Mouse (Mus musculus): ENCODE data around the gene Vnn3. TPM values are rescaled to one million over a fixed set of nuclear protein-coding genes. Genes with fewer than 3 reads are reported as not detected.

Gene Vnn3
- 0.12 and 0.14 TPM in 2 replicates for polyA plus RNA-seq (2015; fragmentation: Nextera tagmentation; extraction: Ambion mirVana)

DNA sequence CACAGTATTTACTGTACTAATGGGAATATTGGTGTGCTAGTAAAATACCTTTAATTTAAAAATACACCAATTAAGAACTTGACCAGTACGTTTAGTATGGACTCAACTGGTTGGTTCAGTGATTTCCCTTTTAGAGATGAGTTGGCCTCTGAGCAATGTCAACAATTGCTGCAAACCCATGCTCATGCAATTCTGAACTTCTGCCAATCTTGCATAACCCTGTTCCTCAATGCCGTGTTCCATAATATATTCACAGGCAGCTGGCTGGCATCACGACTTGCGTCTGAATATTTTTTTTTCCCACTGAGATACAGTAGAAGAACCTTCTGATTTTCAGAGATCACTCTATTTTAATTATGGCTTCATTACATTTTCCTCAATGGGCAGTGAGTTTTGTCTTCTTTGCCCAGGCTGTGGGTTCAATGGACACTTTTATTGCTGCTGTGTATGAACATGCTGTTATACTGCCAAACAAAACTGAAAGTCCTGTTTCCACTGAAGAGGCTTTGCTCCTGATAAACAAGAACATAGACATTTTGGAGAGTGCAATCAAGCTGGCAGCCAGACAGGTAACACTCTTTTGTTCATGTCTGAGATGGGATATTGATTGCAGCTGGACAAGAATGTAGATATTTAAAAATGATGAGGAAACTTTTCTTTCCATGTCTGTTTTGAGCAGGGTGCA is at the start of gene Vnn3:
Gene Vnn3 (plus strand): TSS at position 235 of the 685 bp plus-strand sequence.
- 72% methylated on average over 4 of the region's 4 CpGs for WGBS
- Histone ChIP-seq H3K36me3 (no peaks in the 10 kb centered on the region), H3K4me3 (replicated peaks) (no peak within 1 kb of the TSS), H3K9me3 (replicated peaks) (no peaks in the 10 kb centered on the region), H3K4me1 (no peaks in the 10 kb centered on the region), H3K9ac (no peak within 1 kb of the TSS), H3K4me2 (replicated peaks) (no peak within 1 kb of the TSS), H3K27me3 (no peaks in the 10 kb centered on the region), H3K27ac (replicated peaks) (no peak within 1 kb of the TSS)
- no peak for ATAC-seq (ENCODE audit: insufficient number of reproducible peaks, low FRiP score, low TSS enrichment, low read depth)

DNA sequence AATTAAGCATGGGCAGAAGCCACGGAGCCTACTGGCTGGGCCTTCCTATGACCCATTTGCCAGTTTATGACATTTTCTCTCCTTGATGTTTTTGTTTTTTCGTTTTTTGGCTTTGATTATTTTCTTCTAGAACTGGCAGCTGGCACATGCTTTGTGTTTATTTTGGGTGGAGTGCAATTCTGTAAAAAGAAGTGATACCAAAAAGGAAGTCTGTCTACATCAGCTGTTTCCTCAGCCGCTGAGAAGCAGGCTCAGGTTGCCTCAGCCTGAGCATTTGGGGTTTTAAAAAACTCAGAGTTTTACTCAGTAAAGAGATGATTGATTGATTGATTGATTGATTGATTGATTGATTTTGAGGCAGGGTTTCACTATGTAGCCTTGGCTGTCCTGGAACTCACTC is 48.4 kb upstream of the Vnn3 start:
- 44% methylated on average over 3 of the region's 3 CpGs for WGBS
- Histone ChIP-seq H3K4me3 (replicated peaks) (no peak overlapping the region), H3K27me3 (no peaks in the 10 kb centered on the region), H3K9ac (no peak overlapping the region), H3K36me3 (peaks cover 31% of the 10 kb centered on the region), H3K27ac (replicated peaks) (no peak overlapping the region), H3K9me3 (replicated peaks) (no peaks in the 10 kb centered on the region), H3K4me2 (replicated peaks) (no peak overlapping the region), H3K4me1 (peaks cover 7% of the 10 kb centered on the region; the same call in 1 of the 2 replicates)
- ATAC-seq (ENCODE audit: insufficient number of reproducible peaks, low FRiP score, low TSS enrichment, low read depth), result no peak

DNA sequence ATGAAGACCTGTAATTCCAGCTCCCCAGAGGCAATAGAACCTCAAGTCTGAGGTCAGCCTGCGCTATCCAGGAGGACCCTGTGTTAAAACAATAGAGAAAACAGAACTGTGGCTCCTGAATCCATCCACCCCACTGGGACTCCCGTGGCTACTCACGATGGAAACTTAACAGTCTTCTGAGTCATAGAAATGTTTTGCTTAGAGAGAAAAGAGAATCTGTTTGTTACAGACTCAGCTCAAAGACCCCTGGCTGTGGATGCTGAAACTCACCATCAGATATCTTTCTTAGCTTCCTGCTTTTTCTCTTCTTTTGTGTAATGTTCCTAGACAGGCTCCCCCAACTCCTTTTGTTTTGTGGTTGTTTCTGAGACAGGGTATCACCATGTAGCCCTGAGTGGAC is 46.6 kb upstream of the Vnn3 start:
- 70% methylated on average over 3 of the region's 3 CpGs for WGBS
- ATAC-seq (ENCODE audit: insufficient number of reproducible peaks, low FRiP score, low TSS enrichment, low read depth), result no peak
- Histone ChIP-seq H3K27me3 (no peaks in the 10 kb centered on the region), H3K4me1 (no peaks in the 10 kb centered on the region), H3K9me3 (replicated peaks) (no peaks in the 10 kb centered on the region), H3K36me3 (peaks cover 36% of the 10 kb centered on the region), H3K4me3 (replicated peaks) (no peak overlapping the region), H3K4me2 (replicated peaks) (no peak overlapping the region), H3K9ac (no peak overlapping the region), H3K27ac (replicated peaks) (no peak overlapping the region)

DNA sequence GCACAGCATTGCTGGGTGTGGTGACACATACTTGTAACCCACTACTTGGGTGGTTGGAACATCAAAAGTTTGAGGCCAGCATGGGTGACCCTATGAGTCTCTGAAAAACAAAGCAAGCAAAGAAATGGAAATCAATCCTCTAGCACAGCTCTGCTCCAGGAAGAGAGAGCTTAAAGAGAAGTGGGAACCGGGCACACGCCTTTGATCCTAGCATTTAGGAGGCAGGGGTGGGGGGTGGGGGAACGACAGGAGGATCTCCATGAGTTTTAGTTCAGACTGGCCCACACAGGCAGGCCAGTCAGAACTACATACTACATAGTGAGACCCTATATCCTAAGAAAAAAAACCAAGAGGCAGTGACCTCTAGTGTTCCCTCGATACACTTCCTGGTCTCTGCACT is 45.1 kb upstream of the Vnn3 start:
- H3K4me1 ChIP-seq, result no peaks in the 10 kb centered on the region
- WGBS, result 40% methylated on average over 4 of the region's 4 CpGs
- no peak overlapping the region for H3K4me3 ChIP-seq (replicated peaks)
- H3K4me2 ChIP-seq (replicated peaks), result no peak overlapping the region
- H3K9ac ChIP-seq, result no peak overlapping the region
- ATAC-seq (ENCODE audit: insufficient number of reproducible peaks, low FRiP score, low TSS enrichment, low read depth), result no peak
- H3K27ac ChIP-seq (replicated peaks), result no peak overlapping the region
- H3K9me3 ChIP-seq (replicated peaks), result no peaks in the 10 kb centered on the region
- H3K36me3 ChIP-seq, result peaks cover 33% of the 10 kb centered on the region
- H3K27me3 ChIP-seq, result no peaks in the 10 kb centered on the region

DNA sequence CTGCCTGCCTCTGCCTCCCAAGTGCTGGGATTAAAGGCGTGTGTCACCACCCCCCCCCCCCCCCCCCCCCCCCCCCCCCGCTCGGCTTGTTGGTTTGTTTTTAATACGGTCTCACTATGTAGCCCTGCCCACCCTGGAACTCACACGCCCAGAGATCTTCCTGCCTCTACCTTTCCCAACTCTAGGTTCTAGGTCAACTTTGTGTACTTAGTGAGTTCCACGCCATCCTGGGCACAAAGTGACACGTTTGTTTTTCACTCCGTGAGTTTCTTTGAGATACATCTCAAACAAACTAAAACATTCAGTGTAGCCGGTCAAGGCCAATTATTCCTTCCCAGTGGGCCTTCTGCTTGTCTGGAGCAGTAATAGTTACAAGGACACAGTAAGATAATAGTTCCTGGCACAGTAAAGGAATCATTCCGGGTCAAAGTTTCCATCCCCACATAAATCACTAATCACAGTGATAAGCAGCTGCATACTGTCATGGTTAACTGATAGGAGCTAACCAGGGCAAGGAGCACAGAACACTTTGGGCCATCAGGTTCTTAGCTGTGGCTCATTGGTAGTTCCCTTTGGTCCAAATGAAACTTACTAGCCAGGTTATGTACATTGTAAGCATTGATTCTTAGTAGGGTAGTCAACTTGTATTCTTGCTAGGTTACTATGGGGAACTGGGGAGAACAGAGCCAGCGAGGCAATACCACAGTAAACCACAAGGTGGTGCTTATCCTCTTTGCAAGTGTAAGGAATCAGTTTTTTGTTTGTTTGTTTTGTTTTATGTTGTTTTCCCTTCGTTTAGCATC is 39.4 kb upstream of the Vnn3 start:
- H3K4me2 ChIP-seq (replicated peaks), result no peak overlapping the region
- peaks cover 10% of the 10 kb centered on the region for H3K36me3 ChIP-seq
- H3K4me3 ChIP-seq (replicated peaks), result no peak overlapping the region
- no peaks in the 10 kb centered on the region for H3K27me3 ChIP-seq
- no peak for ATAC-seq (ENCODE audit: insufficient number of reproducible peaks, low FRiP score, low TSS enrichment, low read depth)
- H3K27ac ChIP-seq (replicated peaks), result no peak overlapping the region
- WGBS, result 71% methylated on average over 9 of the region's 12 CpGs
- no peaks in the 10 kb centered on the region for H3K4me1 ChIP-seq
- no peaks in the 10 kb centered on the region for H3K9me3 ChIP-seq (replicated peaks)
- H3K9ac ChIP-seq, result no peak overlapping the region

DNA sequence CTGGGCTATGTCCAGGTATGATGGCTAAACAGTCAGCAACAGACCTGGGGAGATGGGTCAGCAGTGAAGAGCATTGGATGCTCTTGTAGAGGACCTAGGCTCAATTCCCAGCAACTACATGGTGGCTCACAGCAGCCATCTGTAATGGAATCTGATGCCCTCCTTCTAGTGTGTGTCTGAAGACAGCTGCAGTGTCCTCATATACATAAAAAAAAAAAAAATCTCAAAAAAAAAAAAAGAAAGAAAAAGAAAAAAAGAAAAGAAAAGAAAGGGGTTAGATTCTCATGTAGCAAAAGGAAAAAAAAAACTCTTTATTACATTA is 38.9 kb upstream of the Vnn3 start:
- Histone ChIP-seq H3K9ac (no peak overlapping the region), H3K4me3 (replicated peaks) (no peak overlapping the region), H3K27ac (replicated peaks) (no peak overlapping the region), H3K4me1 (no peaks in the 10 kb centered on the region), H3K9me3 (replicated peaks) (no peaks in the 10 kb centered on the region), H3K27me3 (no peaks in the 10 kb centered on the region), H3K36me3 (peaks cover 10% of the 10 kb centered on the region), H3K4me2 (replicated peaks) (no peak overlapping the region)
- no peak for ATAC-seq (ENCODE audit: insufficient number of reproducible peaks, low FRiP score, low TSS enrichment, low read depth)

DNA sequence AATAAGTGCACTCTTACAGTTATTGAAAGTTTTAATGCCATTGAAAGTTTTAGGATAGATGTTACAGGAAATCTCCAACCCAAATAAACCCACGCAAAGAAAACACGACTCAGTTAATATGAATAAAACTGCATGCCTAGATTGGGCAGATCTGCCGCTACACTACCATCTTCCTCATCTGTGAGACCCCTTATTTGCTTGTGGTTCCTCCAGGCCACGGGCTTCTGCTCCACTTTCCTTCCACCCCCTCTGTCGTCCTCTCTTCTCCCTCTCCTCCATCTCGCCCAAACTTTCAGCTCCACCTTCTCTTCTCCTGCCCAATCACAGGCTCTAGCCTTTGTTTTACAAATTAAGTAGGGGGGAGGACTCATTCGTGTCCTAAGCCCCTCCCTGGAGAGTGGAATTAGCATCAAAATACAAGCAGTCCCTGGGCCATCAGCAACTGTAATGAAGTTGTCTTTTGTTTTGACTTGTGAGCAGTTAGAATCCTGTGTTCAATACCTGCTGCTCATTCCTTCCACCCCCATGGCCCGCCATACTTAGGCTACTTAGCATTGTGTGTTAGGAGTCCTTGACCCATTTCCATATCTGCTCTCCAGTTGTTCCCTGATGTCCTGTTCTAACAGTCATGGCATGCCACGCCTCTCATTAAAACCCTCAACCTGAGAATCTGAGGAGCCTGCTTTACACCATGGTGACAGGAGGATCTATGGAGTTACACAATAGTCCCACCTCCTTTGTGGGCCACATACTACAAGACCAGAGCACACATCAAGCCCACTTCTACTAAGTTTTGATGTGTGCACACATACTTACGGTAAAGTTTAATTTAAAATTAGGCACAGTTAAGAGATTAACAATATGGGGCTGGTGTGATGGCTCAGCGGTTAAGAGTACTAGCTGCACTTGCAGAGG is 38.2 kb upstream of the Vnn3 start:
- ATAC-seq (ENCODE audit: insufficient number of reproducible peaks, low FRiP score, low TSS enrichment, low read depth), result no peak
- WGBS, result 61% methylated on average over 11 of the region's 11 CpGs

DNA sequence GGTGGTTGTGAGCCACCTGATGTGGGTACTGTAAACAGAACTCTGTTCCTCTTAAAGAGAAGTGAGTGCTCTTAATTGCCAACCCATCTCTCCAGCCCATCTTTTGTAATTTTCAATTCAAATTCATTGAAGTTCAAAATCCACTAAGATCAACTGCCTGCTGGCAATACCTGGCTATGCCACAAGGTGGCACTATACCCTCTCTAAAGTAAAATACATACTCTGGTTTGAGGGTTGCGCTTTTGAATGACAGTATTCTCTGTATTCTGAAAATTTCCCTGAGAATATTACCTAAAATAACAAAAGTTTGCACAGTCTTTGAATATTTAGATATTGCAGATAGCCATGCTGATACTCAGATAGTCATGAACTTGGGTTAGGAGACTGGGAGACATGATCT is 36.1 kb upstream of the Vnn3 start:
- WGBS, result 29% methylated on average over 1 of the region's 1 CpGs
- no peak overlapping the region for H3K4me3 ChIP-seq (replicated peaks)

More for the DNA sequence above, 38.2 kb upstream of the Vnn3 start:
- no peaks in the 10 kb centered on the region for H3K27me3 ChIP-seq
- H3K4me3 ChIP-seq (replicated peaks), result no peak overlapping the region
- H3K27ac ChIP-seq (replicated peaks), result no peak overlapping the region
- no peak overlapping the region for H3K4me2 ChIP-seq (replicated peaks)
- H3K9me3 ChIP-seq (replicated peaks), result no peaks in the 10 kb centered on the region
- H3K4me1 ChIP-seq, result no peaks in the 10 kb centered on the region
- peaks cover 10% of the 10 kb centered on the region for H3K36me3 ChIP-seq
- no peak overlapping the region for H3K9ac ChIP-seq

DNA sequence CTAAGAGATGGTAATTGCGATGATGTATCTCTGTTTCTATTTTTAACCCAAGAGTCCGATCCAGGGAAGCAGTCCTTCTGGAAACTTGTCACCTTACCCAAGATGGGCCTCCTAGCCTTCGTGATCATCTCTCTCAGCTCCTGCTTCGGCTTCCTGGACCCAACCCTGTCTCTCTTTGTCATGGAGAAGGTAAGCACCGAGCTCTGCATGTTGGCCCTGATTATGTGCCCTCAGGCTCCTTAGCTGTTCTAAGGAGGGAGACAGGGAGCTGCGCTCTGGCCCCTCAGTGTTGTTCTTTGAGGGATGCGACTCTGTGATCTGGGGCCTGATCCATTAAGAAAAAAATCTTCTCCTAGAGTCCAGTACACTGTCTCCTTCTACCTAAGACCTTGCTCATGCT is 35.0 kb upstream of the Vnn3 start:
- Histone ChIP-seq H3K36me3 (peaks cover 27% of the 10 kb centered on the region), H3K4me3 (replicated peaks) (no peak overlapping the region), H3K27ac (replicated peaks) (no peak overlapping the region), H3K27me3 (no peaks in the 10 kb centered on the region), H3K9me3 (replicated peaks) (no peaks in the 10 kb centered on the region), H3K4me2 (replicated peaks) (no peak overlapping the region), H3K9ac (no peak overlapping the region), H3K4me1 (no peaks in the 10 kb centered on the region)
- ATAC-seq (ENCODE audit: insufficient number of reproducible peaks, low FRiP score, low TSS enrichment, low read depth), result no peak
- WGBS, result 80% methylated on average over 7 of the region's 7 CpGs

More for the DNA sequence above, 36.1 kb upstream of the Vnn3 start:
- ATAC-seq (ENCODE audit: insufficient number of reproducible peaks, low FRiP score, low TSS enrichment, low read depth), result no peak
- Histone ChIP-seq H3K9ac (no peak overlapping the region), H3K27me3 (no peaks in the 10 kb centered on the region), H3K36me3 (peaks cover 22% of the 10 kb centered on the region), H3K4me2 (replicated peaks) (no peak overlapping the region), H3K9me3 (replicated peaks) (no peaks in the 10 kb centered on the region), H3K27ac (replicated peaks) (no peak overlapping the region), H3K4me1 (no peaks in the 10 kb centered on the region)

DNA sequence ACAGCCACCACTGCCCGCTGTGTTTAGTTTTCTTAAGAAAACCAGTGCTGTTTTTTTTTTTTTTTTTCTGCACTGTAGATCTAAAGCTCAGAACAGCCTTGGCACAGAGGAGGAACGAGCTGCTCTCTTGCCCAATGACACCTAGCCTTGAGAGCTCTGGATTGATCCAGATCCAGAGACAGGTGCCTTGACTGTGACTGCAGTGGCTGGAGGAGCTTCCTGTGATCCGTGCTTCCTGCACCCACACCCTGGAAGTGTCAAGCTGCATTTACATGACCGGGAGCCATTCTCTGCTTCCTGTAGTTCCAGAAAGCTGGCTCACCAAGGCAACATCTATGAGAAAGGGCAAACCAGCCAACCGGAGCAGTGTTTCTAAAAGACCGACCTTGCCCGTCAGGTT is 24.7 kb upstream of the Vnn3 start:
- H3K4me2 ChIP-seq (replicated peaks), result no peak overlapping the region
- WGBS, result 83% methylated on average over 7 of the region's 7 CpGs
- ATAC-seq (ENCODE audit: insufficient number of reproducible peaks, low FRiP score, low TSS enrichment, low read depth), result no peak

More for the DNA sequence above, 24.7 kb upstream of the Vnn3 start:
- H3K27ac ChIP-seq (replicated peaks), result no peak overlapping the region
- H3K4me3 ChIP-seq (replicated peaks), result no peak overlapping the region
- H3K36me3 ChIP-seq, result peaks cover 53% of the 10 kb centered on the region
- H3K9me3 ChIP-seq (replicated peaks), result no peaks in the 10 kb centered on the region
- H3K9ac ChIP-seq, result no peak overlapping the region
- no peaks in the 10 kb centered on the region for H3K27me3 ChIP-seq
- no peaks in the 10 kb centered on the region for H3K4me1 ChIP-seq

Measured in embryonic facial prominence, embryonic 15.5 days (tissue).